Mouse (Mus musculus): ENCODE data around the gene Pknox2. TPM values are rescaled to one million over a fixed set of nuclear protein-coding genes. Genes with fewer than 3 reads are reported as not detected.

The Pknox2 gene
- polyA plus RNA-seq, 1 experiment from 2014 or later, result 0.18 TPM

DNA sequence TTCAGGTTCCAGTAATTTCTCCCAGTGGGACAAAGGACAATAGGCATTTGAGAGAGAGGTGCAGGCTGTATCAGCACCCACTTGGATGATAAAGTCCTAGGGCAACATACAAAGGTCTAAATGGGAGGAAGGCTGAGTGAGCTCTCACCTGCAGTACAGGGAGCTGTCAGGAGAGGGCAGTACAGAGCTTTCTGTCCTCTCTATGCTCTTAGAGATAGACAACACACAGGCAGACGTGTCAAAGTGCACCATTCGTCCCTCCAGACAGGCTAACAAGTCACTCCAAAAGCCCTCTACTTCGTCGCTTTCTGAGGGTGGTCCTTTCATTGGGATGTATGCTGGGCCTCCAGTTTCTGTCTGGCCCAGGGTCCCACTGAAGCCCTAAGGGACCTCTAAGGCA, 256.7 kb downstream of the Pknox2 start:
- TF ChIP-seq EP300 (IDR thresholded peaks at IDR 0.05; ENCODE audit: low read depth) (no peak), CTCF (IDR thresholded peaks at IDR 0.05; ENCODE audit: low read depth) (peak; percentile 67)
- WGBS (ENCODE audit: insufficient replicate concordance), result 38% methylated on average over 4 of the region's 4 CpGs
- Histone ChIP-seq H3K4me1 (ENCODE audit: insufficient read depth) (no peaks in the 10 kb centered on the region), H3K9me3 (ENCODE audit: low read length) (no peaks in the 10 kb centered on the region), H3K9ac (replicated peaks) (no peak overlapping the region), H3K27me3 (ENCODE audit: insufficient read depth, low read length) (no peaks in the 10 kb centered on the region), H3K4me2 (ENCODE audit: low read depth, low read length) (no peak overlapping the region), H3K4me3 (ENCODE audit: low read depth, low read length) (no peak overlapping the region), H3K36me3 (replicated peaks; ENCODE audit: insufficient read depth, low read length) (no peaks in the 10 kb centered on the region), H3K27ac (ENCODE audit: low read depth) (no peak overlapping the region)
- ATAC-seq (no peak), DNase-seq (peak; percentile 50)

DNA sequence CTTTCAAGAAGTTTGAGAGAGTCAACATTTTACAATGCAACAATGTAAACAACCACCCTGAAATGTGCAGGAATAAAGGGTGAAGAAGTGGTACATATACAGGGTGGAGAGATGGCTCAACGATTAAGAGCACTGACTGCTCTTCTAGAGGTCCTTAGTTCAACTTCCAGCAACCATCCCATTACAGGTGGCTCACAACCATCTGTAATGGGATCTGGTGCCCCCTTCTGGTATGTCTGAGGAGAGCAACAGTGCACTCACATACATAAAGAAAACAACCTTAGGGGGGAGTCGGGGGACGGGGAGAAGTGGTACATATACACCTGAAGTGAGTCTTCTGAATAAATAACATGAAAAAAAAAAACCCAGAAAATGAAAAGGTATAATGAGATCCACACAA, 262.0 kb downstream of the Pknox2 start:
- Histone ChIP-seq H3K36me3 (replicated peaks; ENCODE audit: insufficient read depth, low read length) (no peaks in the 10 kb centered on the region), H3K4me3 (ENCODE audit: low read depth, low read length) (no peak overlapping the region), H3K9me3 (ENCODE audit: low read length) (no peaks in the 10 kb centered on the region), H3K4me1 (ENCODE audit: insufficient read depth) (no peaks in the 10 kb centered on the region), H3K9ac (replicated peaks) (no peak overlapping the region), H3K27me3 (ENCODE audit: insufficient read depth, low read length) (no peaks in the 10 kb centered on the region), H3K4me2 (ENCODE audit: low read depth, low read length) (no peak overlapping the region), H3K27ac (ENCODE audit: low read depth) (no peak overlapping the region)
- peak; percentile 62 for TF ChIP-seq CTCF (IDR thresholded peaks at IDR 0.05; ENCODE audit: low read depth)
- no peak for TF ChIP-seq EP300 (IDR thresholded peaks at IDR 0.05; ENCODE audit: low read depth)
- no peak for ATAC-seq
- DNase-seq, result peak; percentile 20
- 55% methylated on average over 3 of the region's 3 CpGs for whole genome bisulfite sequencing (ENCODE audit: insufficient replicate concordance)

DNA sequence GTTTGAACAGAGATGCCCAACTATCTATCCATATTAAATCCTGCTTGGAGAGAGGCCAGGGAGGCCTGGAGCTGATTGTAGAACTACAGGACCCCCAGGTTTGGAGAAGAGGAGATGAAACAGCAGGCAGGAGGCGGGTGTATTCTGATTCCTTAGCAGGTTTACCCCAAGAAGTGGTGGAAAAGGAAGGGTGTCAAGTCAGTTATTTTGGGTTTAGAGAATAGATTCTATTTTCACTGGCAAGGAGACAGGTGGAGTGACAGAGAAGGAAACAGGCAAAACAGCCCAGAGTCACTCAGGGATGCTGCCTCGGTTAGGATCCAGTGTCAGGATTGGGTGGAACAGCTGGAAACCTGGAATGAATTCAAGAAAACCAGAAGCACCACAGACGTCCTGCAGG, 263.6 kb downstream of the Pknox2 start:
- DNase-seq, result no peak
- H3K27me3 ChIP-seq (ENCODE audit: insufficient read depth, low read length), result no peaks in the 10 kb centered on the region
- H3K4me1 ChIP-seq (ENCODE audit: insufficient read depth), result no peaks in the 10 kb centered on the region
- H3K9me3 ChIP-seq (ENCODE audit: low read length), result no peaks in the 10 kb centered on the region
- WGBS (ENCODE audit: insufficient replicate concordance), result 45% methylated on average over 3 of the region's 3 CpGs
- H3K36me3 ChIP-seq (replicated peaks; ENCODE audit: insufficient read depth, low read length), result no peaks in the 10 kb centered on the region
- no peak overlapping the region for H3K4me2 ChIP-seq (ENCODE audit: low read depth, low read length)
- ATAC-seq, result no peak
- H3K4me3 ChIP-seq (ENCODE audit: low read depth, low read length), result no peak overlapping the region
- H3K9ac ChIP-seq (replicated peaks), result no peak overlapping the region
- TF ChIP-seq CTCF (IDR thresholded peaks at IDR 0.05; ENCODE audit: low read depth) (no peak), EP300 (IDR thresholded peaks at IDR 0.05; ENCODE audit: low read depth) (no peak)
- H3K27ac ChIP-seq (ENCODE audit: low read depth), result no peak overlapping the region

DNA sequence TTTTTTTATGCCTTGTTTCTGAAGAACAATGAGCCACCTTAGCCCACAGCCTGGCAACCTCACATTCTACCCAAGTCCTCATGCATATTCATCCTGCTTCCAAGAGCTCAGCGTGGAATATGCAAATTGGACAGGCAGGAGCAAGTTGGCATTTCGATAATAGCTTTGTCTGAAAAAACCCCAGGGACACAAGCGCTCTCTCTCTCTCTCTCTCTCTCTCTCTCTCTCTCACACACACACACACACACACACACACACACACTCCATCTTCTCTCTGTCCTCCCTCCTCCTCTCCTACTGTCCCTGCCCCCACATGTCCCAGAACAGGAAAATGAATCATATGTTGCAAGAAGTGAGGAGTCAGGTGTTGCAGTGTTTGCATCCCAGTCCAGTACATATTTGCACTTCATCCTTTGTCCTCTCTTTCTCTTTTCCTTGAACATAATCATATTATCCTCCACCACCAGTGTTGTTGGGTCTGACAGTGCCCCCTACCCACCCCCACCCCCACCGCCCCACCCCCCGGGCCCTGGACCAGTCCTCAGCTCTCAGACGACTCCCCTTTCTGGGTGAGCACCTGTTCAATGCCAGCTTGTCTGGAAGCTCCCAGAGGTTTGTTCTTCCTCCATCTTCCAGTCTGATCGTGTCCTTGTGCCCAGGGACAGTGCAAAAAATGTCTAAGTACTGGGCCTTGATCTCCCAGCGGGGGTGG, 265.0 kb downstream of the Pknox2 start:
- no peak overlapping the region for H3K9ac ChIP-seq (replicated peaks)
- TF ChIP-seq CTCF (IDR thresholded peaks at IDR 0.05; ENCODE audit: low read depth) (no peak), EP300 (IDR thresholded peaks at IDR 0.05; ENCODE audit: low read depth) (no peak)
- H3K9me3 ChIP-seq (ENCODE audit: low read length), result no peaks in the 10 kb centered on the region
- DNase-seq (no peak), ATAC-seq (no peak)
- H3K27me3 ChIP-seq (ENCODE audit: insufficient read depth, low read length), result no peaks in the 10 kb centered on the region
- no peak overlapping the region for H3K27ac ChIP-seq (ENCODE audit: low read depth)
- H3K4me1 ChIP-seq (ENCODE audit: insufficient read depth), result no peaks in the 10 kb centered on the region
- H3K36me3 ChIP-seq (replicated peaks; ENCODE audit: insufficient read depth, low read length), result no peaks in the 10 kb centered on the region
- WGBS (ENCODE audit: insufficient replicate concordance), result 47% methylated on average over 8 of the region's 8 CpGs
- H3K4me2 ChIP-seq (ENCODE audit: low read depth, low read length), result no peak overlapping the region
- H3K4me3 ChIP-seq (ENCODE audit: low read depth, low read length), result no peak overlapping the region

DNA sequence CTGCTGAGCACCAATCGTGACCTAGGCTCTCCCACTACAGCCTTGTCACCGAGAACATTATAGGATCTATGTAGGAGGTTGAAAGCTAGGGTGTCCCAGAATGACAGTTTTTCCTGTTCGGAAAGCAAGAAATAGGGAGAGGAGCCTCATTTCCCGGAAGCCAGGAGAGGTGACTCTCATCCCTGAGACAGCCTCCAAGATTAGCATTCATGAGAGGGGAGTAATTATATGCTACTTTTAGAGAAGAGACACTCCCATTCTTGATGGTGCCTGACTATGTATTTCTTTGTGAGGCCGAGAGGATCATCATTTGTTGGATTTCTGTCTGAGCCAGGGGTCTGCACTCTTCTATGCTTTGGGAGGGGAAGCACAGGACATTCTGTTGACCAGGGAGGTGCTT, 265.6 kb downstream of the Pknox2 start:
- no peaks in the 10 kb centered on the region for H3K36me3 ChIP-seq (replicated peaks; ENCODE audit: insufficient read depth, low read length)
- H3K4me1 ChIP-seq (ENCODE audit: insufficient read depth), result no peaks in the 10 kb centered on the region
- H3K9me3 ChIP-seq (ENCODE audit: low read length), result no peaks in the 10 kb centered on the region
- no peak for TF ChIP-seq EP300 (IDR thresholded peaks at IDR 0.05; ENCODE audit: low read depth)
- no peak for TF ChIP-seq CTCF (IDR thresholded peaks at IDR 0.05; ENCODE audit: low read depth)
- H3K27ac ChIP-seq (ENCODE audit: low read depth), result no peak overlapping the region
- no peak for ATAC-seq
- no peaks in the 10 kb centered on the region for H3K27me3 ChIP-seq (ENCODE audit: insufficient read depth, low read length)
- no peak overlapping the region for H3K4me2 ChIP-seq (ENCODE audit: low read depth, low read length)
- no peak overlapping the region for H3K4me3 ChIP-seq (ENCODE audit: low read depth, low read length)
- no peak for DNase-seq
- WGBS (ENCODE audit: insufficient replicate concordance), result 66% methylated on average over 5 of the region's 5 CpGs
- H3K9ac ChIP-seq (replicated peaks), result no peak overlapping the region

DNA sequence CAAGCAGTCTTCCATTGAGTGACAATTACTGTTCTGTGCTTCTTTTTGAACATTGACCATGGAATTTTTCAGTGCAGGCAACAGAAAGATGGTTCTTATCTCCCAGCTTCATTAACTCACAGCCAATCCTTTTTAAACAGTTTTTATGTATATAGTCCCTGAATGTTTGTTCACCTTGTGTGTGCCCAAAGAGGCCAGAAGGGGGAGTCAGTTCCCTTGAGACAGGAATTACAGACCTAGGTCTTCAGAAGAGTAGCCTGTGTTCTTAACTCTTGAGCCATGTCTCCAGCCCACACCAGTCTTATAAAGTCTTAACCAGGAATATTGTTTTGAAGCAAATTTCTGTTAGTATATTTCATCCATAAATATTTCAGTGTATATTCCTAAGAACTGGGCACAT, 270.4 kb downstream of the Pknox2 start:
- Histone ChIP-seq H3K9ac (replicated peaks) (no peak overlapping the region), H3K4me2 (ENCODE audit: low read depth, low read length) (no peak overlapping the region), H3K27ac (ENCODE audit: low read depth) (no peak overlapping the region), H3K36me3 (replicated peaks; ENCODE audit: insufficient read depth, low read length) (no peaks in the 10 kb centered on the region), H3K27me3 (ENCODE audit: insufficient read depth, low read length) (no peaks in the 10 kb centered on the region), H3K9me3 (ENCODE audit: low read length) (no peaks in the 10 kb centered on the region), H3K4me1 (ENCODE audit: insufficient read depth) (no peaks in the 10 kb centered on the region), H3K4me3 (ENCODE audit: low read depth, low read length) (no peak overlapping the region)
- DNase-seq, result no peak
- ATAC-seq, result no peak
- TF ChIP-seq CTCF (IDR thresholded peaks at IDR 0.05; ENCODE audit: low read depth) (no peak), EP300 (IDR thresholded peaks at IDR 0.05; ENCODE audit: low read depth) (no peak)

DNA sequence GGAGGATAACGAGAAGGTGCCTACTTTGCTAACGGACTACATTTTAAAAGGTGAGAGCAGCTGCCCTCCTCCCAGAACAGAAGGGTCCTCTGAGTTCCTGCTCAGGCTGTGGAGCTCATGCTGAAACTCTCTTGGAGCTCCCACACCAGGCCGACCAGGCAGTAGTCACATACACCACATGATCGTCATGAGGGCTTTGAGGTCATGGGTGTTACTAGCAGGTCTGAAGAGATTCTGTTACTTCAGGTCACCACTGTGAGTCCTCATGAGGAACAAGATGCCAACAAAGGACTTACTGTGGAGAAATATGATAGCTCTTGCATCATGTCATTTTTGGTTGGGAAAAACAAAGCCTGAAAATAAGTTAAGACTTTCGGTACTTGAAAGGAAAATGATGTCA, 270.9 kb downstream of the Pknox2 start:
- Histone ChIP-seq H3K4me1 (ENCODE audit: insufficient read depth) (no peaks in the 10 kb centered on the region), H3K27me3 (ENCODE audit: insufficient read depth, low read length) (no peaks in the 10 kb centered on the region), H3K27ac (ENCODE audit: low read depth) (no peak overlapping the region), H3K4me3 (ENCODE audit: low read depth, low read length) (no peak overlapping the region), H3K4me2 (ENCODE audit: low read depth, low read length) (no peak overlapping the region), H3K9me3 (ENCODE audit: low read length) (no peaks in the 10 kb centered on the region), H3K9ac (replicated peaks) (no peak overlapping the region), H3K36me3 (replicated peaks; ENCODE audit: insufficient read depth, low read length) (no peaks in the 10 kb centered on the region)
- no peak for TF ChIP-seq CTCF (IDR thresholded peaks at IDR 0.05; ENCODE audit: low read depth)
- no peak for TF ChIP-seq EP300 (IDR thresholded peaks at IDR 0.05; ENCODE audit: low read depth)
- 81% methylated on average over 5 of the region's 5 CpGs for WGBS (ENCODE audit: insufficient replicate concordance)
- DNase-seq, result no peak
- no peak for ATAC-seq

Data from liver, postnatal 0 days (tissue).